Comparison of ENCODE assay signal across 8 mouse cellular contexts in genomic region chr5:92127141-92127625, GRCm38 (mm10). TPM values are rescaled to one million over a fixed set of nuclear protein-coding genes. Genes with fewer than 3 reads are reported as not detected.
DNase-seq lines count a peak whose midpoint lies in the region; ATAC-seq and TF ChIP-seq lines count a peak whose summit lies in the region.
"Had no signal": no experiment of that assay in that cellular context is flagged by ENCODE, and none has a peak within 500 bp of the region (broad histone marks: within the 10 kb centered on the region; RNA-seq: fewer than 3 reads in every experiment).

No protein-coding gene starts in this region.

- H3K9me3 ChIP-seq in lung, postnatal 0 days (ENCODE audit: low read length) = no peaks in the 10 kb centered on the region
- H3K9me3 ChIP-seq in intestine, embryonic 14.5 days (ENCODE audit: control insufficient read depth, low read length) = no peaks in the 10 kb centered on the region
- H3K9me3 ChIP-seq in stomach, embryonic 14.5 days (ENCODE audit: control insufficient read depth, low read depth, low read length) = no peaks in the 10 kb centered on the region; the same call in 1 of the 2 replicates

- H3K9ac ChIP-seq in lung, postnatal 0 days (replicated peaks; ENCODE audit: low read depth) = no peak overlapping the region
- no peak overlapping the region for H3K9ac ChIP-seq in intestine, embryonic 14.5 days (ENCODE audit: low read length)
- no peak overlapping the region for H3K9ac ChIP-seq in stomach, embryonic 14.5 days (replicated peaks; ENCODE audit: low read depth, low read length)

- H3K36me3 ChIP-seq in lung, postnatal 0 days (ENCODE audit: insufficient read depth, low read length) = no peaks in the 10 kb centered on the region
- H3K36me3 ChIP-seq in intestine, embryonic 14.5 days (ENCODE audit: control insufficient read depth, insufficient read depth, low read length) = no peaks in the 10 kb centered on the region
- H3K36me3 ChIP-seq in stomach, embryonic 14.5 days (ENCODE audit: control insufficient read depth, insufficient read depth, low read length) = no peaks in the 10 kb centered on the region; the same call in 1 of the 2 replicates

- 47% methylated on average over 9 of the region's 9 CpGs for WGBS in lung, postnatal 0 days
- WGBS in intestine, embryonic 14.5 days = 51% methylated on average over 9 of the region's 9 CpGs
- WGBS in stomach, embryonic 14.5 days = 43% methylated on average over 9 of the region's 9 CpGs

- no peaks in the 10 kb centered on the region for H3K27me3 ChIP-seq in lung, postnatal 0 days (replicated peaks; ENCODE audit: insufficient read depth, low read length)
- H3K27me3 ChIP-seq in intestine, embryonic 14.5 days (replicated peaks; ENCODE audit: control insufficient read depth, insufficient read depth, low read length) = no peaks in the 10 kb centered on the region
- H3K27me3 ChIP-seq in stomach, embryonic 14.5 days (ENCODE audit: control insufficient read depth, insufficient read depth, low read length) = no peaks in the 10 kb centered on the region

- ATAC-seq in lung, postnatal 0 days = no peak
- ATAC-seq in intestine, embryonic 14.5 days (replicated peaks; ENCODE audit: low FRiP score, low TSS enrichment, low read depth) = no peak
- ATAC-seq in stomach, embryonic 14.5 days (ENCODE audit: insufficient number of reproducible peaks, insufficient read depth, low FRiP score, low read depth) = 0 out of 2 replicates have a peak, but pooled peaks have one; percentile 28

- no peak for TF ChIP-seq CTCF in lung, postnatal 0 days (IDR thresholded peaks at IDR 0.05)

- no peaks in the 10 kb centered on the region for H3K4me1 ChIP-seq in lung, postnatal 0 days (ENCODE audit: insufficient read depth, low read depth, low read length)
- peaks cover 6% of the 10 kb centered on the region; the same call in 1 of the 2 replicates for H3K4me1 ChIP-seq in intestine, embryonic 14.5 days (replicated peaks; ENCODE audit: control insufficient read depth, insufficient read depth, low read length)
- H3K4me1 ChIP-seq in stomach, embryonic 14.5 days (ENCODE audit: control insufficient read depth, insufficient read depth, low read length) = peaks cover 2% of the 10 kb centered on the region; the same call in 1 of the 2 replicates

- DNase-seq in lung, postnatal 0 days (ENCODE audit: low spot score) = peak; percentile 16
- DNase-seq in lung, adult 18-20 months = no peak
- DNase-seq in brain, adult 2 months (ENCODE audit: low read depth, low spot score) = peak; percentile 48
- DNase-seq in intestine, embryonic 14.5 days (ENCODE audit: low spot score) = no peak
- no peak for DNase-seq in cerebellum, adult 9-11 months
- no peak for DNase-seq in frontal cortex, adult 2 months (ENCODE audit: extremely low spot score in 1 of 2, low spot score in 1 of 2)
- DNase-seq: lung, postnatal 4 days had no signal

- TF ChIP-seq EP300 in lung, postnatal 0 days (IDR thresholded peaks at IDR 0.05) = no peak

- no peak overlapping the region for H3K27ac ChIP-seq in lung, postnatal 0 days (ENCODE audit: low read length)
- peak overlapping the region; percentile 43; the same call in 1 of the 2 replicates for H3K27ac ChIP-seq in intestine, embryonic 14.5 days (ENCODE audit: low read depth)
- H3K27ac ChIP-seq in stomach, embryonic 14.5 days (ENCODE audit: low read length) = peak overlapping the region; percentile 52; the same call in 1 of the 2 replicates

- H3K4me3 ChIP-seq in lung, postnatal 0 days (ENCODE audit: low read depth, low read length) = no peak overlapping the region
- H3K4me3 ChIP-seq in intestine, embryonic 14.5 days (ENCODE audit: low read depth, low read length) = no peak overlapping the region
- H3K4me3 ChIP-seq in stomach, embryonic 14.5 days (ENCODE audit: low read depth, low read length) = no peak overlapping the region

- no peak overlapping the region for H3K4me2 ChIP-seq in lung, postnatal 0 days (replicated peaks; ENCODE audit: low read depth, low read length)
- no peak overlapping the region; the same call in 1 of the 2 replicates for H3K4me2 ChIP-seq in intestine, embryonic 14.5 days (ENCODE audit: low read length)
- H3K4me2 ChIP-seq in stomach, embryonic 14.5 days (replicated peaks; ENCODE audit: low read depth, low read length) = no peak overlapping the region

RNA-seq across cellular contexts. Expression of gene Uso1, which starts 10.6 kb away (rescaled TPM):
- 28.8 and 31.7 TPM in 2 replicates for polyA plus RNA-seq in lung, postnatal 0 days (2015; fragmentation: Nextera tagmentation; extraction: Ambion mirVana)
- 30.8 and 31.5 TPM in 2 replicates for polyA plus RNA-seq in intestine, embryonic 14.5 days (2014; fragmentation: Nextera tagmentation; extraction: Ambion mirVana)
- 34.7 and 35.8 TPM in 2 replicates for polyA plus RNA-seq in stomach, embryonic 14.5 days (2014; fragmentation: Nextera tagmentation; extraction: Ambion mirVana)
- 50.2 and 50.7 TPM in 2 replicates for polyA plus RNA-seq in frontal cortex, adult 2 months (2012; rRNA removed)

RNA-seq across cellular contexts. Expression of gene G3bp2, which starts 43.7 kb away (rescaled TPM):
- 95.2 and 102 TPM in 2 replicates for polyA plus RNA-seq in lung, postnatal 0 days (2015; fragmentation: Nextera tagmentation; extraction: Ambion mirVana)
- polyA plus RNA-seq in intestine, embryonic 14.5 days (2014; fragmentation: Nextera tagmentation; extraction: Ambion mirVana) = 192 and 202 TPM in 2 replicates
- 205 and 218 TPM in 2 replicates for polyA plus RNA-seq in stomach, embryonic 14.5 days (2014; fragmentation: Nextera tagmentation; extraction: Ambion mirVana)
- polyA plus RNA-seq in frontal cortex, adult 2 months (2012; rRNA removed) = 117 and 131 TPM in 2 replicates

Comparison
In these comparisons a context has a peak if more than half of its experiments do, and no peak if none do; other contexts are left out.
1. DNase-seq: peak in lung, postnatal 0 days (single experiment) and brain, adult 2 months (single experiment); none in lung, adult 18-20 months (0 of 2), intestine, embryonic 14.5 days (single experiment), cerebellum, adult 9-11 months (single experiment) and frontal cortex, adult 2 months (0 of 2).